Mouse (Mus musculus): ENCODE data around the gene Fam3c.
"Not testable (repeated sequence)": the region's sequence is repeated elsewhere in the genome, so short reads cannot be mapped to it uniquely, and the experiment has no call there.

Fam3c gene

DNA sequence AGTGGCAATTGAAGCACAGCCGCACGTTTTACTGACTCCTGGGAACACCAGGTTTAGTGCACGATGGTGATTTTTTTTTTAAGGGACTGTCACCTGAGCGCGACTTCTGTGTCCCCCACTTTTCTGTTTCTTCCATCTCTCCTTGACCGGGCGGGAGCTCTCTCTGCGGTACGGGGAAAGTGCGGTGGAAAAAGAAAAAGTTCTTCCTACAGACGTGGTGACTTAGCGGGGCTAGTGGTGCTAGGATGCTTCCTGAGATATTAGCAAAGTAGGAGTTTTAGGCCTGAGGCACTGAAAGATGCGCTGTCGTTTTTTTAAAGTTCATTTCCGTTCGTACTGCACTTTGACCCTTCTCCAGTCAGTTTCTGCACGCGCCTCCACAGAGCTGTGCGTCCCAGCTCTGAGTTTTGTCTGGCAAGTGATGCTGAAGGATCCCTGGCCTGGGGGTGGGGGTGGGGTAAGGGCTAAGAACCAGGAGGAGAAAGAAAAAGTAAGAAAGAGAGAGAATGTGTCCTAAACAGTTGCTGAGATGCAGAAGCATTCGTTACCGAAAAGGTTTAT is 66.5 kb downstream of the Fam3c start:
- no peak for DNase-seq

DNA sequence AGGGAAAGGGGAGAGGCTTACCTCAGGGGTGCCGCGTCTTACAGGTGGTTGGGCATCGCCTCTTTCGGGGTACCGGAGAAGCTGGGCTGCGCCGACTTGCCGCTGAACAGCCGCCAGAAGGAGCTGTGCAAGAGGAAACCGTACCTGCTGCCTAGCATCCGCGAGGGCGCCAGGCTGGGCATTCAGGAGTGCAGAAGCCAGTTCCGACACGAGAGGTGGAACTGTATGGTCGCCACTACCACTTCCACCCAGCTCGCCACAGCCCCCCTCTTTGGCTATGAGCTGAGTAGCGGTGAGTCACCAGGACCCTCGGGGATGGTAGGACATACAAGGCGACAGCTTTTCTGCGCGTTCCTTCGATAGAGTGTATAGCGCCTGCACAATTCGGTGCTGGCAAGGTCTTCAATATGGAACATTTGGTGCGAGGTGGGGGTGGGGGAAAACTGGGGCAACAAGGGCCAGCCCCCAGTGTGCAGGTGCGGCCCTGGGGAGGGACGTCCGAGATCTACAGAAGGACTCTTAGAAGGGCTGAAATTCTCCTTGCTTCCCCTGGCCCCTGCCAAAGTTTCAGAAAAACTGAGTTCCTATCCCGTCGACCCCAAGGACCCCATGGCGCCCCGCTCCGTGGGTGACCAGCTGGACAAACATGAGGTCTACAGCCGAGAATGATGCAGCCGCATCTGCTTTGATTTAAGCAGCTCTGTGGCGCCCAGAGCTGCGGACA is 67.1 kb downstream of the Fam3c start:
- DNase-seq: peak; percentile 33 to 41

DNA sequence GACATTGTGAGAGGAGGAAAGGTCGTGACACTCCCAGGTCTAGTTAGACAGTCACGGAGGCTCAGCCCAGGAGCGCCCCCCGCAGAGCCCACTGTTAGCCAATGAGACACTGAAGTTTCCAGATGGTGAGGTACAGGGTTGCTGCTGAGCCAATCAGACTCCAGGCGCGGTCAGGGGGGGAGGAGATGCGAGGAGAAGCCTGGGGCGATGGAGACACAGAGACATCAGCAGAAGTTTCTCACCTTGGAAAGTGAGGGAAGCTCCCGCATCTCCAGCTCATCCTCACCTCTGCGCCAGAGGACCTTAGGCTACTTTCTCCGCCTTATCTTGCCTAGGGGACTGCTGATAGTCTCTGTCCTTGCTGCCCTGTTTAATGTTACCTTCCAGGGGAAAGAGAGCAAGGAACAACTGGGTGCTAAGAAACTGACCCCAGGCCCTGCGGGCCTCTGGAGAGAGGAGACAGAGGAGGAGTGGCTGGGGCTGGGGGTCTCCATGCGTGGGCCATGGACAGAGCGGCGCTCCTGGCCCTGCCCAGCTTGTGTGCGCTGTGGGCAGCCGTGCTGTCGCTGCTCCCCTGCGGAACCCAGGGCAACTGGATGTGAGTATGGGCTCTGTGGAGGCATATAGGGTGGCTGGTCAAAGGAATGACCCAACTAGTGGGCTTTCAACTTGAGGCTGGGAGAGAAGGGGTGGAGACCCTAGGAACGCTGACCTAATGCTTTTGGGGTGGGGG is 67.9 kb downstream of the Fam3c start, which contains the start of gene Wnt16:
TSS of gene Wnt16 (plus strand) at position 224 of the 733 bp plus-strand sequence.
- DNase-seq: no peak

DNA sequence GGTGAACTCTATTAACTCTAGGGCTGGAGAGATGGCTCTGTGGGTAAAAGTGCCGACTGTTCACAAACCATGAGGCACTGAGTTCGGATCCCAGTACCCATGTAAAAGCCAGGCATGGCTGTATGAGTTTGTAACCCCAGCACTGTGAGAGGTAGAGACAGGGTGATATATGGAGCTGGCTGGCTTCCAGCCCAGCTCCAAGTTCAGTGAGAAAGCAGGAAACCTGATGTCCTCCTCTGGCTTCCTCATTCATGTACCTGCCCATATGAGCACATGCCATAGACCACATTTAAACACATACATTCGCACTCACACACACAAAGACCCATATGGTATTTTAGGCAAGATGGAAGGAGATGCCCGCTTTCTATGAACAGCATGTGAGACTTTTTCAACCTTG is 73.6 kb downstream of the Fam3c start:
- no peak for DNase-seq

DNA sequence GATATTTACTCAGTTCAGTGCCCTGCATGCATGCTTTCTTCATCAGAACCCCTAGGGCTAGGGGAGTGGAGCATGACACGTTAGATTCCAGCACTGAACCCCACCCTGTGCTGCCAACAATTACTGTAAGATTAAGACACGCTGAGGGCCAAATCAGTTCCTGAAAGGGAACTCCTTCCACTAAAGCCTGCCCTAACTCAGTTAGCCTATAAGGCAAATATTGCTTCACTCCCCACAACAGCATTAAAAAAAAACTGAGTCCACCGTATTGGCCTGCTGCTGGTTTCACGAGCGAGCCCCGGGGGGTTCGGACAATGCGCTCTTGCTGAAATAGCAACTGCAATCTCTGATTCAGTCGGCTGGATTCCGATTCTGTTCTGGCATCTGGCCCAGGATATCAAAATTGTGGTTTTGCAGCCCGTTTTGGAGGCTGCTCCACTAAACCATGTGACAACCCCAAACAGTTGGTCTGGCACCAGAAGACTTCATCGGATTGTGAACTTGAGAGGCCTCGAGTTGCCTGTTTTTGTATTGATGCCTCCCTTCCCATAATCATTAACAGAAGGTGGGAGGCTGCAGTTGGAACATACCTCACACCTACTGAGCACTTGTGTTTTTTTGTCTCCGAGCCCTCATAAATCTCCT is 75.7 kb downstream of the Fam3c start:
- DNase-seq: no peak

DNA sequence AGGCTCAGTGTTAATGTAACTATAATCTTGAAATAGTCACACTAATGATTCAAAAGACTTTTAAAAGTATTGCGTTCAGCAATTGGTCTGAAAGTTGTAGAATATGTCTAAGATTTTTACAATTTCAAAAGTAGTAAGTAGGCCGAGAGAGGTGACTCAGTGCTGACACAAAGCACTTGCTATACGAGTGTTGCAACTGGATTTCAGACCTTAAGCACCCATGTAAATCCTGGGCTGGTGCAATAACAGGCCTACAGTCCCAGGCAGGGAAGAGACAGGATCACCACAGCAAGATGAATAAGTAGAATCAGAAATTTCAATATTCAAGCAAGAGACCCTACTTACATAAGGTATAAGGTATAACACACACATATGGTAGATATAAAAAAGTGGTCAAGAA is 78.1 kb downstream of the Fam3c start:
- no peak for DNase-seq

DNA sequence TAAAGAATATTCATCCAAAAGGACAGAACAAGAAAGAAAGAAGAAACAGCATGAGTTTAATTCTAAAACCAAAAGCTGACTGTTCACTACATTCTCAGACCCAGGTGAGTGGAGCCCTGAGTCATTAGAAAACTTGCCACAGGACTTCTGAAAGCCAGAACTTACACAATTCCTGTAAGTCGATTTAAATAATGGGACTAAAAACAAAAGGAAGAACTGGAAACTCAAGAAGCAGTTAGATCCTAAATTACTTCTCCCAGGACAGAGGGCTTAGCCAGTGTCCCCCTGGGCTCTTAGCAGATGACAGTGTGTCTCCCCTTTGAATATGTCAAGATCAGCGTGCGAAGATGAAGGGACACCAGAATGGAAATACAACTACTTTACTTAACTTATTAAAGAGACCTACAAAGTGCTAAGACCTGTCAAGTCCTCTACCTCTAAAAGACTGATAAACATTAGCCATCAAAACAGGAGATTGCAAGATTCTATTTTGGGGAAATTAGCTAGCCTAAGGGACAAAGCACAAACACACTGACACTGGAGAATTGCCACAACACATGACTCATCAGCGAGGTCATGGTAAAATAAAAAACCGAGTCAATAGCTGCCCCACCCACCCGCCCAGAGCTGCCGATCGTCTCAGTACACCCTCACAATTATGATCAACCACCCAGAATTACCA is 86.1 kb downstream of the Fam3c start:
- no peak for DNase-seq

DNA sequence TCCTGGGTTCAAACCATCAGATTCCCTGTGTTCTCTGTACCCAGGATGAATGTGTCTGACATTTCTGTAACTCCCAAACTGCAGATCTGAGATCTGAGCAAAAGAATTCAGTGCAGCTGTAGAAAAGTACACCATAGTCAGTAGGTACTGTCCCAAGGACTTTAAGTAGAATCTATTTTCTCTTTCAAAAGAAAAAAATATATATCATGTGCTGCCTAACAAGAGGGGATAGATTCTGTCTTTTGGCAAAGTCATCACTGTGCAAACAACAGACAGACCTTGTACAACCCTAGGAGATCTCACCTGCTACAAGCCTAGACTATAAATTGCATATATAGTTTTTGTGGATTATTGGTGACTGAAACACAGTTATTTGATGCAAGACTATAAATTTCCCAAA is 87.4 kb downstream of the Fam3c start:
- no peak for DNase-seq

DNA sequence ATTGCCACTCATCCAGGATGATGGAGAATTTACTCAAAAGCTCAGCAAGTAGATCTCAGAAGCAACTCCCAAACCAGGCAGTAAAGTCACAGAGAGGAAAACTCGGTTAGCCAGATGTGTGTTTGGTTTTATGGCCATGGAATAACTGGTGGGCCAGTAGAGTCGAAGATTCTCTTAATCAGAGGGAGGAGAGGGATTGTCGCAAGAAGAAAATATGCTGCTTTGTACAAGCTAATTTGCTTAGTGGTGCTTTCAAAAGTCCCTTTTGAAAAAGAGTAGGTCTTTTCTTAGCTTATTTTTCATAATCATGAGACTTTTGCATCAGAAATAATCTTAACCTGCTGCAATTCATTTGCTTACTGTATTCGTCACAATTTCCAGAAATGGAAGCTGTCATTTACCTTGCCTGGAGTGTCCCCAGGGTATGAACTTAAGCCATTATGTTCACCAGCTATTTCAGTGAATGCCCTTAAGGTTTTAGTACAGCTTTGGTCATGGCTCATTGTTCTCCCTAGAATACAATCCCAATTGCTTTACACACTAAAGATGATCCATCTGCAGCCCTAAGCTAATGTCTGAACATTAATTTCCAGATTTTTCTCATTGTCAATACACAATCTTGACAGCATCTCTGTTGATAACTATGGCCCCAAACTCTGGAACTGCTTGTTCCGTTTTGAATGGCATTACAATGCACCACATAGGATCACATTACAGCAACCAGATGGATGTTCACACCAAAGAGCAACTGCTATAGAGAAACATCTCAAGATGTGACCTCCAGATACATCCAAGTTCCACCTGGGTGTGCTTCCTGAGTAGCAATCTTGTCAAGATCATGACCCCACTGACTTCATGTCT is 88.0 kb downstream of the Fam3c start:
- DNase-seq: no peak

DNA sequence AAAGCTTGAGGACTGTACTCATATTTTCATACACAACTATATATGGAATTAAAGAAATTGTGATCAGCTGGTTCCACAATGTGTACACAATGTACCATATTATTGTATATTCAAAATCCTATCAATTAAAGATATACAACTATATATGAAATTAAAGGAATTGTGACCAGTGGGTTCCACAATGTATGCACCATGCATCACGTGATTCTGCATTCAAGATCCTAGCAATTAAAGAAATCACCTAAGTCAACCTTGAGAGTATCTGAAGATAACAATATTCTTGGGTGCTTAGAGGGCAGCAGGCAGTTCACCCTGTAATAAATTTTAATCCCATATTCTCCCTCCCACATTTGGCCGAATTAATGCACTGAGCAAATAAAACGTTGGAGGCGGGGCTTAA is 90.0 kb downstream of the Fam3c start:
- no peak for DNase-seq

DNA sequence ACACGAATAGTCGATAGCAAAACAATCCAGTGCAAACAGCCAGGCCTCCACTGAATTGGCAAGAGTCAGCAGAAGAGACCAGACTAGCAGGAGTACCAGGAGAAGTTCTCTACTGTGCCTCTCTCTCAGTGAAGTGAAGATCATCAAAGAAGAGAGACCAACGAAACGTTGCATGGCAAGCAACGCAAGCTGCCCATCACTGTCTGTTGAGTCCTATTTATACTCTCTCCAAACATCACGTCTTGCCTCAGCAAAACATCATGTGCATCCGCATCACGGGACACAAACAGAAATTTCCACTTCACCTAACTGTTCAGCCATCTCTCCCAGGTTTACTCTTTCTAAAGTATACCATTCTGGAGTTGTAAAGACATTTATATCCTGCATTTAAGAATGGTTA is 91.9 kb downstream of the Fam3c start:
- not testable (repeated sequence) for DNase-seq

DNA sequence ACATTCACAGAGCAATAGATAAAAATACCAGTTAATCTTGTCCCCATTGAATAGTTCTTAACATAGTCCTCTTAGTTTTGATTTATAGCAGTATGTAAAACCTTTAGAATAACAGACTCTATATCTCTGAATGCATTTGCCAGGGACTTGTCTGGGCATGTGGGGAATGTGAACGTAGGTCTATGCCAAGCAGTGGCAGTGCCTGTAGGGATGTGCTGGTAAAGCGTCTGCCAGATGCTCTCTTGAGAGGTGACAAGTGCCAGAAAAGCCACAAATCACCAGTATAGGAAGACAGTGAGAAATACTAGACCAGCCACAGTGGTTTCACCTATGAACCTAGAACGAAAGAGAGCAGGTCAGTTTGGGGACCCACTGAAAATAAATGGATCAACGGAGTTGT is 93.5 kb downstream of the Fam3c start:
- no peak for DNase-seq

DNA sequence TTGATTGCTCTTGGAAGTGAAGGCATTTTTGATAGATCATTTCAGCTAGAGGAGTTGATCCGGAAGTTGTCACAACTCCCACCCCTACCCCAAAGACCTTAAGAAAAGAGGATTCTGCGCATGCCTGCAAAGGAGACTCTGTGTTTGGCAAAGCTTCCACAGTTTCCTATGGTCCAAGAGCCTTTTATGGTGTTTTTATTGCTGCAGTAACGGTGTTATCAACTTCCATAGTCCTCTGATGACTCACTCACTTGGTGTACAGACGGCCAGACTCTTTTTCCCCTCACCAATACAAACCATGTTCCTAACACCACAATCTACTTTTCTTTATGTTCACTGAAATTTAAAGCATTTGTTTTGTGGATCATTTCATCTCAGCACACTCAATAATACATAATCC is 97.3 kb downstream of the Fam3c start:
- DNase-seq: no peak
